Mouse (Mus musculus) heart, postnatal 0 days (tissue): ENCODE measurements around the gene Nedd4. TPM values are rescaled to one million over a fixed set of nuclear protein-coding genes. Genes with fewer than 3 reads are reported as not detected.

ENCODE experiments used
- ATAC-seq: fragments of 200-750 bp; cut with Nextera tagmentation; 2 replicates; pipeline ENCODE4 v1.8.0; 2017; ENCODE audit warnings: low read depth, moderate number of reproducible peaks, moderate library complexity; ENCODE audit not compliant: insufficient read depth
- DNase-seq: peaks from one replicate; pipeline ENCODE4 v3.0.0-alpha.2; 2016; ENCODE audit warnings: low spot score
- H3K27ac ChIP-seq: fragments of 300-500 bp; sonication (generic); 2 replicates; pipeline ENCODE4 v1.5.1; 2014; ENCODE audit warnings: low read depth, mild to moderate bottlenecking
- H3K27me3 ChIP-seq: fragments of 300-500 bp; sonication (generic); 2 replicates; pipeline ENCODE4 v1.6.1; 2014; ENCODE audit warnings: low read length, mixed read lengths; ENCODE audit not compliant: control insufficient read depth, insufficient read depth
- H3K36me3 ChIP-seq: fragments of 300-500 bp; sonication (generic); replicated peaks from 2 replicates; pipeline ENCODE4 v1.6.1; 2014; ENCODE audit warnings: low read length, mixed read lengths; ENCODE audit not compliant: control insufficient read depth, insufficient read depth
- H3K4me1 ChIP-seq: fragments of 300-500 bp; sonication (generic); 2 replicates; pipeline ENCODE4 v1.6.1; 2014; ENCODE audit warnings: antibody characterized with exemption; ENCODE audit not compliant: control insufficient read depth, insufficient read depth
- H3K4me2 ChIP-seq: fragments of 300-500 bp; sonication (generic); 2 replicates; pipeline ENCODE4 v1.6.1; 2014; ENCODE audit warnings: low read depth, mild to moderate bottlenecking, low read length, moderate library complexity
- H3K4me3 ChIP-seq: fragments of 300-500 bp; sonication (generic); 2 replicates; pipeline ENCODE4 v1.5.1; 2014; ENCODE audit warnings: low read depth, low read length
- H3K9ac ChIP-seq: fragments of 300-500 bp; sonication (generic); replicated peaks from 2 replicates; pipeline ENCODE4 v1.6.1; 2014; ENCODE audit warnings: low read depth, low read length, mixed read lengths
- H3K9me3 ChIP-seq: fragments of 300-500 bp; sonication (generic); replicated peaks from 2 replicates; pipeline ENCODE4 v1.6.1; 2016; ENCODE audit warnings: low read length; ENCODE audit not compliant: control insufficient read depth
- CTCF ChIP-seq: IDR thresholded peaks from 2 replicates; pipeline ENCODE4 v1.5.1; 2016; ENCODE audit warnings: antibody characterized with exemption, control low read depth, low read depth
- EP300 ChIP-seq: IDR thresholded peaks from 2 replicates; pipeline ENCODE4 v1.6.1; 2016; ENCODE audit warnings: antibody characterized with exemption, low read depth
- WGBS: fragments of 180-500 bp; shearing (Covaris S2); extraction: QIAGEN DNeasy Blood & Tissue Kit; methylation state at CpG from one replicate; pipeline ENCODE4 v1.1.7; 2014; 5-methylcytosine and 5-hydroxymethylcytosine counted together
- polyA plus RNA-seq: library from polyadenylated mRNA; unstranded; fragments of >200 nt; fragmentation: Nextera tagmentation; extraction: Ambion mirVana; gene quantifications from 2 replicates; pipeline ENCODE4 v1.2.1, GENCODE M21; 2015
- total RNA-seq: library from RNA; depleted of rRNA; stranded (reverse); fragments of >200 nt; gene quantifications from 2 replicates; pipeline ENCODE4 v1.2.3, GENCODE M21; 2014; ENCODE audit warnings: low replicate concordance

The Nedd4 gene
- total and polyA plus RNA-seq, 2 experiments from 2014 or later = 303 to 444 TPM

- no peaks in the 10 kb centered on the region for H3K9me3 ChIP-seq
- no peak overlapping the region for H3K4me3 ChIP-seq
- WGBS = 84% methylated on average over 6 of the region's 6 CpGs
- H3K9ac ChIP-seq = no peak overlapping the region
- H3K27ac ChIP-seq = peak overlapping the region; percentile 15; the same call in 1 of the 2 replicates
- ATAC-seq (no peak), DNase-seq (no peak)
- H3K27me3 ChIP-seq = no peaks in the 10 kb centered on the region
- no peak for TF ChIP-seq CTCF
- TF ChIP-seq EP300 = no peak
- H3K36me3 ChIP-seq = peaks cover 76% of the 10 kb centered on the region
- H3K4me1 ChIP-seq = no peaks in the 10 kb centered on the region
- no peak overlapping the region for H3K4me2 ChIP-seq
These were observed 13.0 kb downstream of the Nedd4 start for GRCm38 (mm10) chr9:72674957-72675744.

DNA sequence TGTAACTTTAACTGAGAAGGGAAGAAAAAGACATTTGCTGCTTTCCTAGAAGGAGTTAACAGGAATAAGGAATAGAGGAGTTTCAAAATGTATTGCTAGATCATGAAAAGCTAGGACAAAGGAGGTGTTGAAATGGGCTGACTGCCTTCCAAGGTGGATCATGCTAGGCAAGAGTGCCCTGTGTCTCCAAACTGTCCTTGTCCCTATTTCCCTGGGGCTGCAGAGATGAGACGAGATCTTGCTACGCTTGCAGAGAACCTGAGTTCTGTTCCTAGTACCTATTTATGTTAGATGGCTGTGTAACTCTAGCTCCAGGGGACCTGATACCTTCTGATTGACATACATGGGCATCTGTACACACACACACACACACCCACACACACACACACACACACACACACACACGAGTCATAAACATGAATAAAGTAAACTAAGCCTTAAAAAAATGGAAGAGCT is 13.6 kb downstream of the Nedd4 start:
- Histone ChIP-seq H3K27me3 (no peaks in the 10 kb centered on the region), H3K9ac (no peak overlapping the region), H3K4me1 (no peaks in the 10 kb centered on the region), H3K4me2 (no peak overlapping the region), H3K4me3 (no peak overlapping the region), H3K36me3 (peaks cover 73% of the 10 kb centered on the region), H3K9me3 (no peaks in the 10 kb centered on the region), H3K27ac (peak overlapping the region; percentile 15; the same call in 1 of the 2 replicates)
- TF ChIP-seq CTCF = no peak
- no peak for TF ChIP-seq EP300
- 66% methylated on average over 3 of the region's 3 CpGs for WGBS
- ATAC-seq = no peak
- DNase-seq = no peak

- TF ChIP-seq EP300 = no peak
- no peak for TF ChIP-seq CTCF
- Histone ChIP-seq H3K4me1 (peaks cover 4% of the 10 kb centered on the region; the same call in 1 of the 2 replicates), H3K4me2 (no peak overlapping the region), H3K9ac (no peak overlapping the region), H3K4me3 (no peak overlapping the region), H3K27me3 (no peaks in the 10 kb centered on the region), H3K36me3 (peaks cover 72% of the 10 kb centered on the region), H3K9me3 (no peaks in the 10 kb centered on the region), H3K27ac (no peak overlapping the region)
- DNase-seq = no peak
- WGBS = 83% methylated on average over 5 of the region's 5 CpGs
- ATAC-seq = no peak
These were observed 15.5 kb downstream of the Nedd4 start for GRCm38 (mm10) chr9:72677659-72678058.

DNA sequence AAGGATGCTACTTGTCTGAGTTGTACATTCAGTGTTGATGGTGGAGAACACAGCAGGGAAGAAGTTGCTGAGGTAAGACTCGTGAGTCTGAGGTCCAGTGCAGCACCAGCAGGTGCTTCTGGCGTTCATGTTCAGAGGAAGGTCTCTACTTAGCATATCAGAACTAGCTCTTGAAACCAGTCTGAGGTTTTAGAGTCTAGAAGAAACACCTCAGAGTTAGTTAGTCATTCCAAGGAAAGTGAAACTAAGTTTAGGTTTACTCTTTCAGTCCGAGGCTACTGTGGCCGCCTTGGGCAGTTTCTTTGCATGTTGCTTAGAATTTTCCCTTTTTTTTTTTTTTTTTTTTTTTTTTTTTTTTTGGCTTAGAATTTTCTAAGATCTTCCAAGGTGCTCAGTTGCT is 16.6 kb downstream of the Nedd4 start:
- Histone ChIP-seq H3K9ac (no peak overlapping the region), H3K4me1 (peaks cover 4% of the 10 kb centered on the region; the same call in 1 of the 2 replicates), H3K9me3 (no peaks in the 10 kb centered on the region), H3K27ac (no peak overlapping the region), H3K36me3 (peaks cover 61% of the 10 kb centered on the region), H3K27me3 (no peaks in the 10 kb centered on the region), H3K4me3 (no peak overlapping the region), H3K4me2 (no peak overlapping the region)
- 58% methylated on average over 4 of the region's 4 CpGs for WGBS
- no peak for TF ChIP-seq EP300
- no peak for TF ChIP-seq CTCF
- DNase-seq = no peak
- ATAC-seq = no peak

GRCm38 (mm10) chr9:72681652-72682228 is 19.6 kb downstream of the Nedd4 start:
- no peak overlapping the region for H3K4me3 ChIP-seq
- H3K36me3 ChIP-seq = peaks cover 47% of the 10 kb centered on the region
- ATAC-seq (peak; percentile 72), DNase-seq (peak; percentile 68)
- TF ChIP-seq EP300 (no peak), CTCF (no peak)
- peak overlapping the region; percentile 10; the same call in 1 of the 2 replicates for H3K9ac ChIP-seq
- H3K27ac ChIP-seq = peak overlapping the region; percentile 82
- WGBS = 36% methylated on average over 8 of the region's 8 CpGs
- no peaks in the 10 kb centered on the region for H3K27me3 ChIP-seq
- no peaks in the 10 kb centered on the region for H3K9me3 ChIP-seq
- no peak overlapping the region for H3K4me2 ChIP-seq
- peaks cover 4% of the 10 kb centered on the region; the same call in 1 of the 2 replicates for H3K4me1 ChIP-seq
